Mouse (Mus musculus) c-Kit-positive CD71-negative TER-119-negative erythroid progenitor cells, embryonic 14.5 days (primary cell): ENCODE data around the gene Phldb2.
A peak's percentile ranks its signal among the peaks of the same experiment; 100 is the strongest.

ENCODE experiments used
- DNase-seq: peaks from one replicate; pipeline ENCODE4 v3.0.0-alpha.2; 2013; ENCODE audit warnings: low read depth

Phldb2 gene

GRCm38 (mm10) chr16:45724061-45724741, 229.2 kb downstream of the Phldb2 start, which contains the start of gene Tagln3:
Gene Tagln3 (minus strand): TSS chr16:45724608.
- no peak for DNase-seq

DNA sequence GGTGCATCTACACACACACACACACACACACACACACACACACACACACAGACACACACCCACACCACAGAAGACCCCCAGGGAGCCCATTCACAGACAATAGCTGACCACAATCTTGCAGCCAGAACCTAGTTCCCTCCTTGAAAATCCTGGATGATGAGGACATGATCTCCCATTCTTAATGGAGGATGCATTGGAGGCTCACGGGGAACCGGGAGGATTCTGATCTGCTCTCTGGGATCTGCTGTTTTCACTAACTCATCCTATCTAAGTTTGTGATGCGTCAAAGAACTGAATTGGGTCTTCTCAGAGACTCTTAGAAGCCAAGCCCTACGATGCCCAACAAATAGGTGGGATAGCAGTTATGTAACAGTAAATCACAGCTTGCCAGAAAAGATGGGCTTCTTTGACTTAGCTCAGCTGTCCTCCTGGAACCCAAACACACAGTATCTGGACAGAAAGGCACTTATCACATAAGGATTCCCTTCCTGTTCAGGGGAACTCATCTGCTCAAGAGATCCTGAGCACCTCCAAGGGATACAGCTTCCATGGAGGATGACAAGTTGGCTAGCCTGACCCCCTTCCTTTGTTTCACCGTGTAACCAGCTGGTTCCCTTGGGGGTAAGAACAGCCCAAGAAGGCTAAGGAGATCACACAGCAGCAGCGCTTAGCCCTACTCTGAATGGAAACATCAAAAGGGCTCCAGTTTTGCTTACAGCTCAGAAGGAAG, 230.1 kb downstream of the Phldb2 start:
- no peak for DNase-seq

- DNase-seq = no peak
Measured at GRCm38 (mm10) chr16:45722460-45722951, 230.9 kb downstream of the Phldb2 start.

DNA sequence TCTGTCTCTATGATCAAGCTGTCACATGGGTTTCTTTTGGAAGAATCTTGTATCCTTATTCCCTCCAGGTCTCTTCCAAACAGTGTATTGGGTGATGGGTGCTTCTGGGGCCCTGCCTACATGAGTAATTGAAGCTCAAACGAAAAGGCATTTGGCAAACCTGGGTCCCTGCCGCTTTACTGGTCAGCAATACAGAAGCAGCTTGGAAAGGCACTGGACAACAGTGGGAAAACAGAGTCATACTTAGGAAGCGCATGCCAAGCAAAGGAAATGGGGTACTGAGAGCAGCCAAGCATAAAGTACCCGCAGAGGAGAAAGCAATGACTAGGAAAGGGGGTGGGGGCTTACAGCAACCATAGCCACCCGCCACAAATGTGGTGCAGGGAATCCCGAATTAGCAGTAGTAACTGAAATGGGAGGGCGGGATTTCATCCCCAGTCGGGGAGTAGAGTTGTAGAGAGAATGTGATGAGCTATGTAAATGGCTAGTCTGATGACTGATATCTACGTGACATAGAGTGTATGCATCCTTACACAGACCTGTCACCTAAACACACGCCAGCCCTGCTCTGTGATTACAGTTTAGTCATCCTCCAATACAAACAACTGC, 233.3 kb downstream of the Phldb2 start:
- DNase-seq = no peak

DNA sequence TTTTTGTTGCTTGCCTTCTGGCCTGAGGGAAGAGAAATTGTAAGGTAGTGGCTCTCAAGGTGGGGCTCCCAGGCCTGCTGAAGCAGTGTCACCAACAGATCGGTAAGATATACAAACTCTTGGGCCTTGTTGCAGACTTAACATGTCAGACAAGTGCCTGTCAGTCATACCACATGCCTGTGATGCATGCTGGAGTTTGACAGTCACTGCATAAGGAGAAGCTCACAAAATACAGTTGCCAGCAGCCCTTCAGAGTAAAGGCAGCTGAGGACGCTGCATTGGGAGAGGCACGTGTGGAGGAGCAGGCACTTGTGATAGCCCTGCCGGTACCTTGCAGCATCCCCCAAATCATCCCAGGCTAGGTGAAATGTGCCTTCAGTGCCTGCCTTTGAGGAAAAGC, 235.1 kb downstream of the Phldb2 start:
- DNase-seq = no peak

- DNase-seq = no peak
Measured at GRCm38 (mm10) chr16:45714489-45715150, 238.8 kb downstream of the Phldb2 start.

DNA sequence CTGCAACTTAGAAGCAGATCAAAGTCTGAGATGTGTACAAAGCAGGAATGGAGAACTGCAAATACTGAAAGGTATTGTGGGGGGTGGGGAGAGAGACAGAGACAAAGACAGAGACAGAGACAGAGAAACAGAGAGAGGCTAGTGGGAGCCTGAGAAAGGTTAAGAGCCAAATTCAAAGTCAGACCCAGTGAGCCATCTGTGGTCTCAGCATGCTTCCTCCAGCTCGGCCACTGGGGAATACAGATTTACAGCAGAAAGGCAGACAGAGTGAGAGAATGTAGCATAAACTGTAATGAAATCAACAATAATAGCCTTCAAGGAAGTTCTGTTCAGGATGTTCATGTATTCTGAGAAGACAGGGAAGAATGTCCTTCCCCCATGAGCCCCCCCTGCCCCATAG, 239.5 kb downstream of the Phldb2 start:
- DNase-seq = no peak

- DNase-seq = no peak
Measured at GRCm38 (mm10) chr16:45713261-45713660, 240.1 kb downstream of the Phldb2 start.

DNA sequence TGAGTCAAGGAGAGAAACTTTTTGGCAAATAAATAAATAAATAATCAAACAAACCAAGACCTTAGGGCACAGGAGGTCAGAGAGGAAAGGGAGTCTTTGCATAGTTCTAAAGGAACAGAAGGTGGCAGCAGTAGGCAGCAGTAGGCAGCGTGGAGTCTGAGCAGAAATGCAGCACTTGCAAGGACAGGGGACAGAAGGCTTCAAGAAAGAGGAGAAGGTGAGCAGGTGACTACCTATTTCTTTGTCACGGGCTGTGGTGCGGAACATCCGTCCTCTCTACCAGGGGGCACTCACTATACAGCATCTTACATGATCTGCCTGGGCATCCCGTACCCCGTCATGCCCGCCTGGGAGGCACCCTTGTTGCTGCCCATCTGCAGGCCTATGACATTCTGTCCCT, 242.1 kb downstream of the Phldb2 start:
- peak; percentile 2 for DNase-seq

DNA sequence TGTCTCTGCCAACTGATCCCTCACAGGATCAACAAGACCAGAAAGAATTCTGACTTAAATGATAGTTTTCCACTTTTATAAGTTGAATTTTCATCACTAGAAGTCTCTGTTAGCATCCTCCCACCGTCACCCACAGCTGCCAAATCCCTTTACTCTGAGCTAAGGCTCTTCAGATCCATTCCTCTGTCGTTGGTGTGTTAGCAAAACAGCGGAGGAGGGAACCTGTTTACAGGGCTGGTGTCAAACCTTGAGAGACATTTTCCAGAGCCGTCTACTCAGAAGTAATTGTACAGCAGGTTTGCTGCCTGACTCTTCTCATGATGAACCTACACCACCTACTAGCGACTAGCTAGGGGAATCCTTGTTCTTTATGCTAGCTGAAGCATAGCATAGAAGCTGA, 254.1 kb downstream of the Phldb2 start:
- DNase-seq = no peak

DNA sequence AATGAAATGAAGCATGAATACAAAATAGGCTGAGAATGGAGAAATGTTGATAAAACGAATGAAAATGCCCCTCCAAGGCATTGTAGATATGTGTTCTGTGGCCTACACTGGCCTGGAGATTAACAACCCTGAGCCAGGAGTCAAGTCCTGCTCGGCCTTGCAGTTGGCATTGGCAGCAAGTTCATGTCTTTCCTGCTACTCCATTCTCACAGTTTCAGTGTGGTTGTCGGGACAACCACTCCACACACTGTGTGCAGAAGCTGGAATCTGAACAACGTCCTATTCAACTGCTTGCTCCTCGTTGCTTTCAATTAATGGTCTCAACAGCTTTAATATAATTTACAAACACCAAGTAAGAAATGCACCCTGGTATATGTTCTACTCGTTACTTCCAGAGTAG, 255.4 kb downstream of the Phldb2 start:
- DNase-seq = no peak
